Mouse (Mus musculus) frontal cortex, adult (tissue): ENCODE data around the gene Aqp9.

Experiments
- ATAC-seq: cut with Nextera tagmentation; 2 replicates; pipeline ENCODE4 v1.9.2; 2017; ENCODE audit warnings: mild to moderate bottlenecking, moderate library complexity, mixed read lengths; ENCODE audit not compliant: low TSS enrichment

The Aqp9 gene

GRCm38 (mm10) chr9:71168511-71168910 is at the start of gene Aqp9:
Gene Aqp9 (minus strand): TSS chr9:71168682.
- no peak for ATAC-seq

GRCm38 (mm10) chr9:71217793-71218095 is 49.3 kb upstream of the Aqp9 start:
- no peak for ATAC-seq

GRCm38 (mm10) chr9:71216996-71217792 is 48.7 kb upstream of the Aqp9 start:
- ATAC-seq: no peak

- ATAC-seq: no peak
Observed at GRCm38 (mm10) chr9:71216036-71216995, 47.8 kb upstream of the Aqp9 start.

- no peak; the same call in 1 of the 2 replicates for ATAC-seq
Observed at GRCm38 (mm10) chr9:71215248-71216035, 47.0 kb upstream of the Aqp9 start, which contains the start of gene Aldh1a2. Gene Aldh1a2 (plus strand): TSS chr9:71215789.

- no peak for ATAC-seq
Observed at GRCm38 (mm10) chr9:71213636-71214035, 45.2 kb upstream of the Aqp9 start.

GRCm38 (mm10) chr9:71210870-71211269 is 42.4 kb upstream of the Aqp9 start:
- ATAC-seq: no peak

- ATAC-seq: no peak
Observed at GRCm38 (mm10) chr9:71209299-71209698, 40.8 kb upstream of the Aqp9 start.

GRCm38 (mm10) chr9:71202265-71202664 is 33.8 kb upstream of the Aqp9 start:
- ATAC-seq: no peak

- ATAC-seq: no peak
Observed at GRCm38 (mm10) chr9:71198826-71199225, 30.3 kb upstream of the Aqp9 start.

- ATAC-seq: peak; percentile 99
Observed at GRCm38 (mm10) chr9:71188647-71189415, 20.3 kb upstream of the Aqp9 start.

GRCm38 (mm10) chr9:71187396-71187795 is 18.9 kb upstream of the Aqp9 start:
- no peak for ATAC-seq

GRCm38 (mm10) chr9:71185823-71186222 is 17.3 kb upstream of the Aqp9 start:
- ATAC-seq: no peak

GRCm38 (mm10) chr9:71185285-71185684 is 16.8 kb upstream of the Aqp9 start:
- no peak for ATAC-seq

- ATAC-seq: no peak
Observed at GRCm38 (mm10) chr9:71179964-71180700, 11.7 kb upstream of the Aqp9 start.

GRCm38 (mm10) chr9:71179276-71179896 is 10.9 kb upstream of the Aqp9 start:
- no peak for ATAC-seq

GRCm38 (mm10) chr9:71175686-71176085 is 7.2 kb upstream of the Aqp9 start:
- ATAC-seq: no peak

GRCm38 (mm10) chr9:71174316-71174975 is 6.0 kb upstream of the Aqp9 start:
- ATAC-seq: no peak

- ATAC-seq: no peak
Observed at GRCm38 (mm10) chr9:71173533-71173932, 5.1 kb upstream of the Aqp9 start.
